Mouse (Mus musculus) urinary bladder, postnatal 36 days (tissue): ENCODE data around the gene Mt3.
A peak's percentile ranks its signal among the peaks of the same experiment; 100 is the strongest.

Experiments
- DNase-seq, 2 experiments: peaks; one replicate each; pipeline ENCODE4 v3.0.0; 2022; ENCODE audit warnings: low spot score in 2 of 2, mixed read lengths in 1 of 2

Gene Mt3

DNA sequence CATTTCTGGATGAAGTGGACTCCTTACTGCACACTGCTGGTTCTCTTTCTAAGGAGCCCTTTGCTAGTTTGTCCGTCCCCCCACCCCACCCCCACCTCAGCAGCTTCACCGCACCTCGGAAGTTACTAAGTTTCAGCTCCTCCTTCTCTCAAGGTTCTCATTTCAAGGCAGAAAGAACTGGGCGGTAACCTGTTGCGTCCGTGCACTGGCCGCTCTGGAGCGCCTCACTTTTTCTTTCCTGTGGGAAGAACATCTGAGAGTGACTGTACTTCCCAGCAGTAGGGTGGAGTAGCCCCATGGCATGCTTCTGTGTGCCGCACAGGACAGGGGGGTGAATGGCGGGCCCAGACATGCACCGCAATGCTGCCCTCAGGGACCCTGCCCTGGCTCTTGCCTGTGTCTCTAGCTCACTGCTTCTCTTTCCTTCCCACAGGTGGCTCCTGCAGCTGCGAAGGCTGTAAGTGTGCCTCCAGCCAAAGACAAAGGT is 32.0 kb downstream of the Mt3 start:
- no peak for DNase-seq

- no peak for DNase-seq
Observed at GRCm38 (mm10) chr8:94185791-94186190, 33.4 kb downstream of the Mt3 start.

DNA sequence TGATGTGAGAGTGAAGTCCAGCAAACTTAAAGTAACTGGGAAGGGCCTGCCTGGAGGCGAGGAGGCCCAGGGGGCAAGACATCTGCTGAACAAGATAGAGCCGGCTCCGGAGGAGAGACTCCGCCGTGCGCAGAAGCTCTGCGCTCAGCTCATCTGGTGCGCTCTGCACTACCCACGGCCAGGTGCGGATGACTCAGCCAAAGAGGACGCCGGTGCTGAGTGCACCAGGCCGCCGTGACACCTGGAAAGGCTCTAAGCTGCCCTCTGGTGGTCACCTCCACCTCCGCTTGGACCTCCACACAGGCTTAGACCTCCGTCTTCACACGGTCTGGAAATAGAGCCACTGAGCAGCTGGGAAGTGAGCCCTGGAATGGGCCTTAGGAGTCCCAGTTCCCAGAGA is 34.1 kb downstream of the Mt3 start:
- DNase-seq, result peak; percentile 75 to 84

GRCm38 (mm10) chr8:94187290-94188002 is 35.0 kb downstream of the Mt3 start:
- no peak for DNase-seq

- DNase-seq, result peak in 1 of 2 experiments; percentile 71
Observed at GRCm38 (mm10) chr8:94189275-94190031, 37.0 kb downstream of the Mt3 start.

- peak; percentile 59 to 82 for DNase-seq
Observed at GRCm38 (mm10) chr8:94191101-94191691, 38.8 kb downstream of the Mt3 start.

DNA sequence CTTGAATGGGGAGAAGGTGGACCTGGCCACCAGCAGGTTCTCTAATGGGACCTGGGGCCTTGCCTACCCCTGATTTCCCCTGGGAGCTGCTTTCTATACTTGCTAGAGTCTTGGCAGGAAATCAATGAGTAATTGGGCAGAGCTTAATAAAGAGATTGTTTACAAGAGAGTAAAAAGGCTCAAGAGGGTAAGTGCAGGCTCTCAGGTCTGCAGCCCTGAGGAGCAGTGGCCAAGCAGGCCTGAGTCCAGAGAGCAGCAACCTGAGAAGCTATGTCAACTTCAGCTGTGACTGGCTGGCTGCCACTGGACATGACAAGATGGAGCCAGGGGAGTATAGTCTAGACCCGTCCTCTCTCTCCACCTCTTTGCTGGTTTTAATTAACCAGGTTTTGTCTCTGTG is 40.5 kb downstream of the Mt3 start:
- no peak for DNase-seq

GRCm38 (mm10) chr8:94194591-94195223 is 42.3 kb downstream of the Mt3 start:
- DNase-seq, result peak in 1 of 2 experiments; percentile 65

DNA sequence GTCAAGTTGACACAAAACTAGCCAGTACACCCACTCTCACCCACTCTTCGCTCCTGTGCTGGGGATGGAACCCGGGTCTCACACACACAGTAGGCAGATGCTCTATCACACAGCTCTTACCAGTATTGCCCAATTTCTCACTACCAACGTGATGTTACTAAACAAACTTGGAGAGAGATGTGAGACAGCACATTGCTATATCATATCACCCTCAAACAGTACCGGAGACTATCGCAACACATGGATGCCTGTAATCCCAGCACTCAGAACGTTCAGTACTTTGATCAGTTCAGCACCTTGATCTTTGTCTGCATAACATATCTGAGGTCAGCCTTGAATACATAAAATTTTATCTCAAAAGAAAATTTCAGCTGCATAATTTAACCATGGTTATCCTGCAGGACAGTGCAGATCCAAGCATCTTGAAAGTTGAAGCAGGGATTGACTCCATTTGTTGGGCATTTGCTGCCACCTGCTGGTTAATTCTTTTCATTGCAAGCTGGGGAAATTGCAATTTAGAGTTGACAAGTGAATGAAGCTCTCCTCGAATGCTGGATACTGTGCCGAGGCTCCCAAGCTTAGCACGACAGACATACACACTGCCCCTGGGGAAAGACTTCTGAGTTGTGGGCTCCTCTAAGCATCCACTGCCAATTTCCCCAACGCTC is 46.9 kb downstream of the Mt3 start:
- DNase-seq, result peak; percentile 58 to 62
